Mouse (Mus musculus) limb, embryonic 15.5 days (tissue): ENCODE data around the gene Fam19a2. TPM values are rescaled to one million over a fixed set of nuclear protein-coding genes. Genes with fewer than 3 reads are reported as not detected.

ENCODE experiments used
- ATAC-seq: fragments of 200-750 bp; cut with Nextera tagmentation; 2 replicates; pipeline ENCODE4 v1.8.0; 2017; ENCODE audit warnings: low read depth, moderate TSS enrichment; ENCODE audit not compliant: insufficient number of reproducible peaks, low FRiP score, low TSS enrichment
- H3K27ac ChIP-seq: fragments of 300-500 bp; sonication (generic); 2 replicates; pipeline ENCODE4 v1.5.1; 2015; ENCODE audit warnings: moderate library complexity, mild to moderate bottlenecking, inconsistent platforms
- H3K27me3 ChIP-seq: fragments of 300-500 bp; sonication (generic); 2 replicates; pipeline ENCODE4 v1.6.1; 2015; ENCODE audit warnings: inconsistent platforms
- H3K36me3 ChIP-seq: fragments of 300-500 bp; sonication (generic); 2 replicates; pipeline ENCODE4 v1.6.1; 2015; ENCODE audit warnings: inconsistent platforms
- H3K4me1 ChIP-seq: fragments of 300-500 bp; sonication (generic); 2 replicates; pipeline ENCODE4 v1.6.1; 2015; ENCODE audit warnings: inconsistent platforms
- H3K4me2 ChIP-seq: fragments of 300-500 bp; sonication (generic); 2 replicates; pipeline ENCODE4 v1.6.1; 2015; ENCODE audit warnings: mild to moderate bottlenecking, inconsistent platforms
- H3K4me3 ChIP-seq: fragments of 300-500 bp; sonication (generic); 2 replicates; pipeline ENCODE4 v1.5.1; 2015; ENCODE audit warnings: mild to moderate bottlenecking, inconsistent platforms
- H3K9ac ChIP-seq: fragments of 300-500 bp; sonication (generic); 2 replicates; pipeline ENCODE4 v1.6.1; 2015; ENCODE audit warnings: inconsistent platforms
- H3K9me3 ChIP-seq: fragments of 300-500 bp; sonication (generic); 2 replicates; pipeline ENCODE4 v1.6.1; 2016; ENCODE audit warnings: inconsistent platforms
- WGBS: fragments of 180-500 bp; shearing (Covaris S2); methylation state at CpG from one replicate; pipeline ENCODE4 v1.1.7; 2015; 5-methylcytosine and 5-hydroxymethylcytosine counted together
- polyA plus RNA-seq: library from polyadenylated mRNA; unstranded; fragments of >200 nt; fragmentation: Nextera tagmentation; extraction: Ambion mirVana; gene quantifications from 2 replicates; pipeline ENCODE4 v1.2.1, GENCODE M21; 2015

Fam19a2 gene
- polyA plus RNA-seq, 1 experiment from 2014 or later: 2.9 TPM

DNA sequence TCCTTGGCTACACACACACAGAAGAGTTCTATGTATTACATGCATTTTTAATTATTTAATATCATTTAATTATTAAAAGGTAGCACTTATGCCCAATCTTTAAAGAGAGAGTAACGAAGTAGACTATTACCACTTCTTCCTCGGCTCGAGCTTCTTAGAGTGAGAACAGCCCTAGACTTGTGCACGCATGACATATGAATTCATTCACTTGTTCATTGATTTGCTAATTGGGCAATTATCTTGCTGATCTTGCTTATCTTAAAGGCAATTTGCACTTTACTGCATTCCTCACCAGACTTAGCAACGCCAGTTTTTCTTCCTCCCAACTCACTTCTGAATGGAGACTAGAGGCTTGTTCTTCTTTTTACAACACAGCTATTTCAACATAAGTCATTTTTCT lies 196.7 kb downstream of the Fam19a2 start:
- WGBS: 65% methylated on average over 5 of the region's 5 CpGs
- no peaks in the 10 kb centered on the region for H3K4me1 ChIP-seq
- no peaks in the 10 kb centered on the region for H3K27me3 ChIP-seq
- no peak overlapping the region for H3K9ac ChIP-seq
- no peak overlapping the region for H3K4me3 ChIP-seq
- H3K4me2 ChIP-seq: no peak overlapping the region
- no peaks in the 10 kb centered on the region for H3K9me3 ChIP-seq
- H3K27ac ChIP-seq: no peak overlapping the region
- H3K36me3 ChIP-seq: no peaks in the 10 kb centered on the region
- ATAC-seq: no peak

- Histone ChIP-seq H3K27me3 (no peaks in the 10 kb centered on the region), H3K27ac (no peak overlapping the region), H3K9me3 (no peaks in the 10 kb centered on the region), H3K36me3 (no peaks in the 10 kb centered on the region), H3K4me1 (no peaks in the 10 kb centered on the region), H3K4me3 (no peak overlapping the region), H3K4me2 (no peak overlapping the region), H3K9ac (no peak overlapping the region)
- ATAC-seq: no peak
- 90% methylated on average over 3 of the region's 3 CpGs for WGBS
Measured at GRCm38 (mm10) chr10:123462305-123462704, 198.5 kb downstream of the Fam19a2 start.

- Histone ChIP-seq H3K36me3 (no peaks in the 10 kb centered on the region), H3K27ac (no peak overlapping the region), H3K9me3 (no peaks in the 10 kb centered on the region), H3K9ac (no peak overlapping the region), H3K4me3 (no peak overlapping the region), H3K4me2 (no peak overlapping the region), H3K4me1 (no peaks in the 10 kb centered on the region), H3K27me3 (no peaks in the 10 kb centered on the region)
- 84% methylated on average over 3 of the region's 3 CpGs for WGBS
- ATAC-seq: no peak
Measured at GRCm38 (mm10) chr10:123514749-123515148, 251.0 kb downstream of the Fam19a2 start.

GRCm38 (mm10) chr10:123520613-123521012 lies 256.8 kb downstream of the Fam19a2 start:
- H3K9me3 ChIP-seq: no peaks in the 10 kb centered on the region
- no peak for ATAC-seq
- H3K4me3 ChIP-seq: no peak overlapping the region
- 71% methylated on average over 2 of the region's 2 CpGs for WGBS
- H3K4me2 ChIP-seq: no peak overlapping the region
- H3K9ac ChIP-seq: no peak overlapping the region
- H3K4me1 ChIP-seq: no peaks in the 10 kb centered on the region
- no peaks in the 10 kb centered on the region for H3K27me3 ChIP-seq
- no peaks in the 10 kb centered on the region for H3K36me3 ChIP-seq
- no peak overlapping the region for H3K27ac ChIP-seq

DNA sequence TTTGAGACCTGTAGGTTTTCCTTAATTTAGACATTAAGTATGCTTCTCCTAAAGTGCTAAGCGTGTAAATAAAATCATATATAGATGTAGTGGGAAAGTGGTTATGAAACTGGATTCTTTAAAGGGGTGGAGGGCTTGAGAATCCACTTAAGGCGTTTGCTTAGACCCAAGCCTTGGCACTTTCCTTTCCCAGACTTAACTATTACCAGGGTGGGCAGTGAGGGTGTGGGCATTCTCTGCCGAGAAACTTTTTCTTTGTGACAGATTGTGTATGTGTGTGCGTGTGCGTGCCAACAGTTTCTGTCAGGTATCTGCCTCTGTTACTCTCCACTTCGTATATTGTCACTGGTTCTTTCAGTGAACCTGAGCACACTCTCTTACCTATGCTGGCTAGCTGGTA lies 257.4 kb downstream of the Fam19a2 start:
- H3K9me3 ChIP-seq: no peaks in the 10 kb centered on the region
- whole genome bisulfite sequencing: 88% methylated on average over 6 of the region's 6 CpGs
- no peaks in the 10 kb centered on the region for H3K36me3 ChIP-seq
- H3K27me3 ChIP-seq: no peaks in the 10 kb centered on the region
- H3K4me2 ChIP-seq: no peak overlapping the region
- ATAC-seq: no peak
- H3K9ac ChIP-seq: no peak overlapping the region
- H3K4me3 ChIP-seq: no peak overlapping the region
- no peak overlapping the region for H3K27ac ChIP-seq
- H3K4me1 ChIP-seq: no peaks in the 10 kb centered on the region

GRCm38 (mm10) chr10:123525424-123525823 lies 261.6 kb downstream of the Fam19a2 start:
- Histone ChIP-seq H3K4me2 (no peak overlapping the region), H3K36me3 (no peaks in the 10 kb centered on the region), H3K27ac (no peak overlapping the region), H3K4me3 (no peak overlapping the region), H3K27me3 (no peaks in the 10 kb centered on the region), H3K4me1 (no peaks in the 10 kb centered on the region), H3K9ac (no peak overlapping the region), H3K9me3 (no peaks in the 10 kb centered on the region)
- ATAC-seq: no peak
- WGBS: 52% methylated on average over 5 of the region's 5 CpGs

DNA sequence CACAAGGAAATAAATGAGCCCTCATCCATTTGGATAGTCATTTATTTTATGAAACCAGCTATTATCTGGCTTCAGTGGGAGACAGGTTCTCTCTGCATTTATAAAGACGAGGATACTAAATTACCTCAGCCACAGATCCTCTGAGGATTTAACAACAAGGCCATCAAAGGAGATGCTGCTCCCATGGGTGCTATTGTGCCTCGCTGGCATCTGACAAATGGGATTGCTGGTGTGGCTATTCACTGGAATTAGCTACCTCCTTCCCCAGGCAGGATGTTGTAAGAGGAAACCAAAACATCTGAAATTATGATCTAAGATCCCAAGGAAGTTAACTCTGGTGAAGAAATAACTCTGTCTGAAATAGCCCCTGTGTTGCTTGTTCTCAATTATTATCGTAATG lies 262.3 kb downstream of the Fam19a2 start:
- H3K4me1 ChIP-seq: no peaks in the 10 kb centered on the region
- H3K4me2 ChIP-seq: no peak overlapping the region
- H3K4me3 ChIP-seq: no peak overlapping the region
- H3K9ac ChIP-seq: no peak overlapping the region
- ATAC-seq: no peak
- H3K36me3 ChIP-seq: no peaks in the 10 kb centered on the region
- no peaks in the 10 kb centered on the region for H3K9me3 ChIP-seq
- no peak overlapping the region for H3K27ac ChIP-seq
- H3K27me3 ChIP-seq: no peaks in the 10 kb centered on the region
- WGBS: 51% methylated on average over 3 of the region's 3 CpGs

DNA sequence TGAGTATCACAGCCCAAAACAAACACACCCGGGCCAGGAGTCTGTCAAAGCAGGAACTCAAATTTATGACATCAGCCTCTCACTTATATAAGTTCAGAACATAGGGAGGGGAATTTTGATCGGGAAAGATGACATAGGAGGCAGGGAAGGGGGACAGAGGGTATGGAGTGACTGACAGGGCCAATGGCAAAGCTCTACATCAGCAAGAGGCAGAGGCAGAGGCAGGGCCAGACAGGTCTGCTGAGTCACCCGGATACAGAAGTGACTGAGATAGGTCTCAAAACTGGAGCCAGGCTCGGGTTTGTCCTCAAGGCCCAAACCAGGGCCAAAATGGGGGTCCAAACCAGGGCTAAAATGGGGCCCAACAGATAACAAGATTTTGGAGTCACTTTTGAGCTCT lies 272.3 kb downstream of the Fam19a2 start:
- Histone ChIP-seq H3K27ac (no peak overlapping the region), H3K4me3 (no peak overlapping the region), H3K4me2 (no peak overlapping the region), H3K4me1 (no peaks in the 10 kb centered on the region), H3K9ac (no peak overlapping the region), H3K36me3 (no peaks in the 10 kb centered on the region), H3K9me3 (no peaks in the 10 kb centered on the region), H3K27me3 (no peaks in the 10 kb centered on the region)
- 67% methylated on average over 4 of the region's 4 CpGs for WGBS
- no peak for ATAC-seq

- no peaks in the 10 kb centered on the region for H3K4me1 ChIP-seq
- WGBS: 67% methylated on average over 6 of the region's 6 CpGs
- no peak for ATAC-seq
Measured at GRCm38 (mm10) chr10:123548391-123548790, 284.6 kb downstream of the Fam19a2 start.

DNA sequence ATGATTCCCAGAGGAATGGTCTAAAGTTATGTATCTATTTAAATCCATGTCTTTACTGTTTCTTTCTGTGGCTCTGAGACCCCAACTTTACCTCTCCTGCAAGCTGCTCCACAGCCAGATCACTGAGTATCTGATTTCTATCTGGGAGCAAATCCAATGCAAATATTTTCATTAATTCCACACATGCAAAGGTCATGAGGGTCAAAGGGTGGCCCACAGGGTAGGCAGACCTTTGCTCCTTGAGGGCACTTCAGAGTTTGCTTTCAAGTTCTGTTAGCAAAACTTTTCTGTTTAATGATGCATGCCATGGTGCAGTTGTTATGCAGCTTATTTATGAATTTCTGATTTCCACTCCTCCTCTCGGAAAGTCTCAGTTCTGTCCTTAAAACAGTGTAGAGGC lies 303.9 kb downstream of the Fam19a2 start:
- no peak overlapping the region for H3K27ac ChIP-seq
- no peaks in the 10 kb centered on the region for H3K9me3 ChIP-seq
- no peak for ATAC-seq
- WGBS: 53% methylated on average over 1 of the region's 1 CpGs
- H3K4me1 ChIP-seq: 0 out of 2 replicates have a peak, but pooled peaks cover 6% of the 10 kb centered on the region
- no peaks in the 10 kb centered on the region for H3K27me3 ChIP-seq
- H3K4me2 ChIP-seq: no peak overlapping the region
- H3K9ac ChIP-seq: no peak overlapping the region
- no peaks in the 10 kb centered on the region for H3K36me3 ChIP-seq
- H3K4me3 ChIP-seq: no peak overlapping the region

More at GRCm38 (mm10) chr10:123548391-123548790, 284.6 kb downstream of the Fam19a2 start:
- H3K27ac ChIP-seq: no peak overlapping the region
- H3K9ac ChIP-seq: no peak overlapping the region
- H3K4me2 ChIP-seq: no peak overlapping the region
- no peaks in the 10 kb centered on the region for H3K36me3 ChIP-seq
- no peaks in the 10 kb centered on the region for H3K27me3 ChIP-seq
- no peak overlapping the region for H3K4me3 ChIP-seq
- H3K9me3 ChIP-seq: no peaks in the 10 kb centered on the region

DNA sequence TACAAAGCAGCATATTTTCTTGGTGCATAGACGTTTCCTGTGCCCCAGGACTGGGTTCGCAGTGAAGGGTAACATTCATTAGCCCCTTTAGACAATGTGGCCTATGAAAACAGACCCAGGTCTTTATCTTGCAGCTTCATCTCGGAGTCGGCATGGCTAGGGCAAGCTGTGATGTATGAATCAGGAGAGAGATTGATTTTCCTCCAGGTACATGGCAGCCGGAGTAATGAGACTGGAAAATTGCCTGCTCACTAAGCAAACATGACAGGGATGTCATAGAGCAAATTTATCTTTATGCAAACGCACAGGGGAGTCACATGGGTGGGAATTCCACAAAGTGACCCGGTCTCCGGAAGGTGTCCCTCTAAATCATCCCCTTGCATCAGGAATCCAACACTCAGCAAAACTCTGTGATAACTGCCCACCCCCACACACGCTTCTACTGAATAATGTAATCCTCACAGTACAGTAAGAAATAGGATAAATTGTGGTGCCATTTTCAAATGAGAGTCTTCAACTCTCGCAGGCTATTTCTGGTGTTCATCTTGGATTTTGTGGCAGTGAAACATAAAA lies 306.9 kb downstream of the Fam19a2 start:
- no peaks in the 10 kb centered on the region for H3K9me3 ChIP-seq
- no peaks in the 10 kb centered on the region for H3K27me3 ChIP-seq
- H3K4me2 ChIP-seq: no peak overlapping the region
- no peak overlapping the region for H3K27ac ChIP-seq
- no peak overlapping the region for H3K9ac ChIP-seq
- H3K4me1 ChIP-seq: 0 out of 2 replicates have a peak, but pooled peaks cover 6% of the 10 kb centered on the region
- H3K4me3 ChIP-seq: no peak overlapping the region
- no peaks in the 10 kb centered on the region for H3K36me3 ChIP-seq
- 69% methylated on average over 10 of the region's 10 CpGs for WGBS
- ATAC-seq: no peak

DNA sequence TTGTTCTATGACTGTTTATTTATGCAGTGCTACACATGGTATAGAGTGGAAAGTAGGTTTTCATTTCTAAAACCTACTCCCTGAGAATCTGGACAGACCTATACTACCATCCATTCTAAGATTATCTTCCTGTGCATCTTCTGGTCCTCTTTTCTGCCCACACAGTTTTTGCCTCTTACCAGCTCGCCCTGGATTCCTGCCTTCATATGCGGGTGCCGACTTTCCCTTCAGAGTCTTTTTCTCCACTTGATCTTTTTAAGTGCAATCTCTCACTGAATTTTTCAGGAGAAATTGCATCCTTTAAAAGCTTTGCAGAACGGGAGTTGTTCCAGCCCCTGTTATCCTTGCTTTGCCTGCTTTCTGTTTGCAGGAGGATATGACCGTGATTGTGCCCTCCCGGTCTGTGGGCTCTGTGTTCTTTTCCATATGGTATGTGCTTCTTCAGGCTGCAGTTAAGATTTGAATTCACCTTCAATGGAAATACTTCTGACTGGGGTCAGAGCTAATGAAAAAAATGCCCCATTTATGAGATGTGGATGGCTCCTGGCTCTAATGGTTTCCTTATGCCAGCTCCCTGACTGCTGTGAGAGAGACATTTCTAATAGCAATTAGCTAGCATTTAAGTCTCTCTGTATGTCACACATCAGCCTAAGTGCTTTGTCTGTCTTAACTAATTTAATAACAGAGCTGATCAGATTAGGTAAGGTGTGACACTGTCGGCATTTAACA lies 308.7 kb downstream of the Fam19a2 start:
- no peak overlapping the region for H3K27ac ChIP-seq
- no peaks in the 10 kb centered on the region for H3K36me3 ChIP-seq
- H3K9ac ChIP-seq: no peak overlapping the region
- 43% methylated on average over 7 of the region's 7 CpGs for WGBS
- no peak overlapping the region for H3K4me2 ChIP-seq
- 0 out of 2 replicates have a peak, but pooled peaks cover 6% of the 10 kb centered on the region for H3K4me1 ChIP-seq
- ATAC-seq: no peak
- no peaks in the 10 kb centered on the region for H3K9me3 ChIP-seq
- no peak overlapping the region for H3K4me3 ChIP-seq
- no peaks in the 10 kb centered on the region for H3K27me3 ChIP-seq
